In genomic region chr14:99044718-99045117, GRCm38 (mm10) we compare ENCODE assay signal across 8 mouse cellular contexts. TPM values are rescaled to one million over a fixed set of nuclear protein-coding genes. Genes with fewer than 3 reads are reported as not detected.
DNase-seq lines count a peak whose midpoint lies in the region; ATAC-seq and TF ChIP-seq lines count a peak whose summit lies in the region.

No protein-coding gene starts in this region.

- H3K9me3 ChIP-seq in lung, embryonic 15.5 days: no peaks in the 10 kb centered on the region
- H3K9me3 ChIP-seq in embryonic facial prominence, embryonic 14.5 days (ENCODE audit: control insufficient read depth, low read length): no peaks in the 10 kb centered on the region
- H3K9me3 ChIP-seq in limb, embryonic 11.5 days (ENCODE audit: control insufficient read depth, low read length): no peaks in the 10 kb centered on the region

- H3K4me3 ChIP-seq in lung, embryonic 15.5 days: peak overlapping the region; percentile 99
- H3K4me3 ChIP-seq in embryonic facial prominence, embryonic 14.5 days (ENCODE audit: low read depth, low read length): peak overlapping the region; percentile 99
- H3K4me3 ChIP-seq in limb, embryonic 11.5 days (ENCODE audit: low read depth, low read length): peak overlapping the region; percentile 97
- peak overlapping the region; percentile 16; the same call in 1 of the 2 replicates for H3K4me3 ChIP-seq in olfactory bulb, adult 2 months (ENCODE audit: insufficient read depth, low read depth, low read length)

- DNase-seq in lung, postnatal 4 days: no peak
- DNase-seq in embryonic facial prominence, embryonic 14.5 days (ENCODE audit: low spot score): no peak
- no peak for DNase-seq in limb, embryonic 11.5 days (ENCODE audit: low spot score)
- DNase-seq in ovary, adult 18-20 months (ENCODE audit: low spot score): no peak
- DNase-seq in layer of hippocampus, adult 9-10 months (ENCODE audit: low spot score): no peak
- DNase-seq in left cerebral cortex, postnatal 36 days (ENCODE audit: low spot score in 2 of 2): no peak

- H3K27ac ChIP-seq in lung, embryonic 15.5 days: no peak overlapping the region
- no peak overlapping the region for H3K27ac ChIP-seq in embryonic facial prominence, embryonic 14.5 days (replicated peaks; ENCODE audit: low read depth, low read length)
- H3K27ac ChIP-seq in limb, embryonic 11.5 days (replicated peaks; ENCODE audit: low read depth, low read length): no peak overlapping the region
- H3K27ac ChIP-seq in olfactory bulb, adult 2 months (ENCODE audit: insufficient read depth, low read depth, low read length): no peak overlapping the region

- peak overlapping the region; percentile 57 for H3K4me2 ChIP-seq in lung, embryonic 15.5 days
- peak overlapping the region; percentile 70 for H3K4me2 ChIP-seq in embryonic facial prominence, embryonic 14.5 days (ENCODE audit: low read depth, low read length)
- peak overlapping the region; percentile 47 for H3K4me2 ChIP-seq in limb, embryonic 11.5 days (ENCODE audit: low read depth, severe bottlenecking)

- no peak for TF ChIP-seq CTCF in olfactory bulb, adult 2 months (IDR thresholded peaks at IDR 0.05; ENCODE audit: insufficient read depth, low read depth, low read length)

- no peak for ATAC-seq in lung, embryonic 15.5 days (ENCODE audit: borderline replicate concordance, extremely low read depth, low FRiP score, low TSS enrichment)
- ATAC-seq in embryonic facial prominence, embryonic 14.5 days (ENCODE audit: low read depth): no peak
- no peak for ATAC-seq in limb, embryonic 11.5 days (ENCODE audit: insufficient number of reproducible peaks, low FRiP score, low TSS enrichment, low read depth)

- no peak for TF ChIP-seq POLR2A in olfactory bulb, adult 2 months (IDR thresholded peaks at IDR 0.05; ENCODE audit: insufficient read depth, low read depth, low read length)

- H3K4me1 ChIP-seq in lung, embryonic 15.5 days: peaks cover 39% of the 10 kb centered on the region
- peaks cover 15% of the 10 kb centered on the region; the same call in 1 of the 2 replicates for H3K4me1 ChIP-seq in embryonic facial prominence, embryonic 14.5 days (ENCODE audit: control insufficient read depth, insufficient read depth, low read length)
- H3K4me1 ChIP-seq in limb, embryonic 11.5 days (ENCODE audit: control insufficient read depth, insufficient read depth, low read length): peaks cover 9% of the 10 kb centered on the region
- H3K4me1 ChIP-seq in olfactory bulb, adult 2 months (ENCODE audit: control insufficient read depth, insufficient read depth, low read length): peaks cover 10% of the 10 kb centered on the region

- intact Hi-C loops in left cerebral cortex, postnatal 36 days (cut with DNase I): no loop called here

- H3K36me3 ChIP-seq in lung, embryonic 15.5 days: no peaks in the 10 kb centered on the region
- 0 out of 2 replicates have a peak, but pooled peaks cover 6% of the 10 kb centered on the region for H3K36me3 ChIP-seq in embryonic facial prominence, embryonic 14.5 days (ENCODE audit: control insufficient read depth, insufficient read depth, low read length)
- H3K36me3 ChIP-seq in limb, embryonic 11.5 days (ENCODE audit: control insufficient read depth, insufficient read depth, low read length): no peaks in the 10 kb centered on the region

- 3% methylated on average over 5 of the region's 5 CpGs for WGBS in lung, embryonic 15.5 days
- 8% methylated on average over 5 of the region's 5 CpGs for WGBS in embryonic facial prominence, embryonic 14.5 days
- 12% methylated on average over 5 of the region's 5 CpGs for WGBS in limb, embryonic 11.5 days
- 9% methylated on average over 5 of the region's 5 CpGs for WGBS in olfactory bulb, adult 2 months

- peak overlapping the region; percentile 98 for H3K9ac ChIP-seq in lung, embryonic 15.5 days
- H3K9ac ChIP-seq in embryonic facial prominence, embryonic 14.5 days (ENCODE audit: low read depth, low read length): peak overlapping the region; percentile 96
- peak overlapping the region; percentile 96 for H3K9ac ChIP-seq in limb, embryonic 11.5 days (ENCODE audit: low read length)

- H3K27me3 ChIP-seq in lung, embryonic 15.5 days: no peaks in the 10 kb centered on the region
- H3K27me3 ChIP-seq in embryonic facial prominence, embryonic 14.5 days (replicated peaks; ENCODE audit: control insufficient read depth, insufficient read depth, low read length): no peaks in the 10 kb centered on the region
- H3K27me3 ChIP-seq in limb, embryonic 11.5 days (ENCODE audit: control insufficient read depth, insufficient read depth, low read length): no peaks in the 10 kb centered on the region

RNA-seq across cellular contexts. Expression of gene Mzt1, which starts 1.2 kb away (rescaled TPM):
- polyA plus RNA-seq in lung, embryonic 15.5 days (2015; fragmentation: Nextera tagmentation; extraction: Ambion mirVana): 72.2 and 76.4 TPM in 2 replicates
- polyA plus RNA-seq in embryonic facial prominence, embryonic 14.5 days (2014; fragmentation: Nextera tagmentation; extraction: Ambion mirVana): 42.1 and 45.5 TPM in 2 replicates
- 104 and 109 TPM in 2 replicates for polyA plus RNA-seq in limb, embryonic 11.5 days (2014; fragmentation: Nextera tagmentation; extraction: Ambion mirVana)
- polyA plus RNA-seq in olfactory bulb, adult 2 months (2012; ENCODE audit: insufficient read depth, insufficient read length, low replicate concordance, missing spikeins): not detected in 2 replicates
- 10 to 100 TPM; 64.9 to 70.0 TPM for total RNA-seq in left cerebral cortex, postnatal 36 days (2021)

RNA-seq across cellular contexts. Expression of gene Bora, which starts 1.3 kb away (rescaled TPM):
- polyA plus RNA-seq in lung, embryonic 15.5 days (2015; fragmentation: Nextera tagmentation; extraction: Ambion mirVana): 70.3 and 75.6 TPM in 2 replicates
- 26.7 and 43.7 TPM in 2 replicates for polyA plus RNA-seq in embryonic facial prominence, embryonic 14.5 days (2014; fragmentation: Nextera tagmentation; extraction: Ambion mirVana)
- polyA plus RNA-seq in limb, embryonic 11.5 days (2014; fragmentation: Nextera tagmentation; extraction: Ambion mirVana): 94.8 and 103 TPM in 2 replicates
- polyA plus RNA-seq in olfactory bulb, adult 2 months (2012; ENCODE audit: insufficient read depth, insufficient read length, low replicate concordance, missing spikeins): not detected in 2 replicates
- total RNA-seq in left cerebral cortex, postnatal 36 days (2021): 1 to 10 TPM; 2.6 to 4.5 TPM

RNA-seq across cellular contexts. Expression of gene Rpl36a-ps1, which starts 50.6 kb away (rescaled TPM):
- polyA plus RNA-seq in lung, embryonic 15.5 days (2015; fragmentation: Nextera tagmentation; extraction: Ambion mirVana): 1.4 and 1.7 TPM in 2 replicates
- polyA plus RNA-seq in embryonic facial prominence, embryonic 14.5 days (2014; fragmentation: Nextera tagmentation; extraction: Ambion mirVana): 1.6 and 3.7 TPM in 2 replicates
- polyA plus RNA-seq in limb, embryonic 11.5 days (2014; fragmentation: Nextera tagmentation; extraction: Ambion mirVana): 1.6 and 1.8 TPM in 2 replicates
- not detected in 2 replicates for polyA plus RNA-seq in olfactory bulb, adult 2 months (2012; ENCODE audit: insufficient read depth, insufficient read length, low replicate concordance, missing spikeins)
- 1 to 10 TPM in 1 of 2 experiments, not detected in 1; 2.8 TPM for total RNA-seq in left cerebral cortex, postnatal 36 days (2021)

RNA-seq across cellular contexts. Expression of gene Pibf1, which starts 54.5 kb away (rescaled TPM):
- polyA plus RNA-seq in lung, embryonic 15.5 days (2015; fragmentation: Nextera tagmentation; extraction: Ambion mirVana): 14.0 and 19.5 TPM in 2 replicates
- 17.3 and 17.5 TPM in 2 replicates for polyA plus RNA-seq in embryonic facial prominence, embryonic 14.5 days (2014; fragmentation: Nextera tagmentation; extraction: Ambion mirVana)
- polyA plus RNA-seq in limb, embryonic 11.5 days (2014; fragmentation: Nextera tagmentation; extraction: Ambion mirVana): 24.8 and 29.9 TPM in 2 replicates
- polyA plus RNA-seq in olfactory bulb, adult 2 months (2012; ENCODE audit: insufficient read depth, insufficient read length, low replicate concordance, missing spikeins): not detected in 2 replicates
- total RNA-seq in left cerebral cortex, postnatal 36 days (2021): 10 to 100 TPM; 10.2 to 15.8 TPM

RNA-seq across cellular contexts. Expression of gene Dis3, which starts 54.9 kb away (rescaled TPM):
- polyA plus RNA-seq in lung, embryonic 15.5 days (2015; fragmentation: Nextera tagmentation; extraction: Ambion mirVana): 29.4 and 32.5 TPM in 2 replicates
- 36.4 and 38.2 TPM in 2 replicates for polyA plus RNA-seq in embryonic facial prominence, embryonic 14.5 days (2014; fragmentation: Nextera tagmentation; extraction: Ambion mirVana)
- 50.4 and 56.5 TPM in 2 replicates for polyA plus RNA-seq in limb, embryonic 11.5 days (2014; fragmentation: Nextera tagmentation; extraction: Ambion mirVana)
- not detected in 2 replicates for polyA plus RNA-seq in olfactory bulb, adult 2 months (2012; ENCODE audit: insufficient read depth, insufficient read length, low replicate concordance, missing spikeins)
- 10 to 100 TPM; 14.8 to 18.0 TPM for total RNA-seq in left cerebral cortex, postnatal 36 days (2021)

Comparison
In these comparisons a context has a peak if more than half of its experiments do, and no peak if none do; other contexts are left out.
1. H3K4me3 ChIP-seq: peak in every context shown above with its lines; median percentile 99 in lung, embryonic 15.5 days; 99 in embryonic facial prominence, embryonic 14.5 days; 97 in limb, embryonic 11.5 days; 16 in olfactory bulb, adult 2 months.
2. RNA of gene Bora, which starts 1.3 kb away (polyA plus RNA-seq): 94.8 to 103 TPM in limb, embryonic 11.5 days, 70.3 to 75.6 TPM in lung, embryonic 15.5 days and 26.7 to 43.7 TPM in embryonic facial prominence, embryonic 14.5 days; not detected in olfactory bulb, adult 2 months; every median in the first group is over 10 times any median in the second.
3. Peak in every context shown above with its lines, with median percentiles within 50 percentile points of each other: H3K4me2 ChIP-seq and H3K9ac ChIP-seq.